Mouse (Mus musculus): ENCODE measurements around the gene Slc38a1.

Gene Slc38a1

DNA sequence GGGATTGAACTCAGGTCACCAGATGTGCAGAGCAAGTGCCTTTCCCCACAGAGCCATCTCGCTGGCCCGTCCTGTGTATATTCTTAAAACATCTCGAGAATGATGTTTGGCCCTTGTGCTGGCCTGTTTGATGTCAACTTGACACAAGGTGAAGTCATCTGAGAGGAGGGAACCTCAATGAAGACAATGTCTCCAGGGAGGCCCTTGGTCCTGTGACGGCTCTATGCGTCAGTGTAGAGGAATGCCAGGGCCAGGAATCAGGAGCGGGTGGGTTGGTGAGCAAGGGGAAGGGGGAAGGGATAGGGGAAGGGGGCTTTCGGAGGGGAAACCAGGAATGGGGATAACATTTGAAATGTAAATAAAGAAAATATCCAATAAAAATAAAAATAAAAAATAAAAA, 25.2 kb downstream of the Slc38a1 start:
- no peak for DNase-seq (ENCODE audit: low spot score in 2 of 2)

DNA sequence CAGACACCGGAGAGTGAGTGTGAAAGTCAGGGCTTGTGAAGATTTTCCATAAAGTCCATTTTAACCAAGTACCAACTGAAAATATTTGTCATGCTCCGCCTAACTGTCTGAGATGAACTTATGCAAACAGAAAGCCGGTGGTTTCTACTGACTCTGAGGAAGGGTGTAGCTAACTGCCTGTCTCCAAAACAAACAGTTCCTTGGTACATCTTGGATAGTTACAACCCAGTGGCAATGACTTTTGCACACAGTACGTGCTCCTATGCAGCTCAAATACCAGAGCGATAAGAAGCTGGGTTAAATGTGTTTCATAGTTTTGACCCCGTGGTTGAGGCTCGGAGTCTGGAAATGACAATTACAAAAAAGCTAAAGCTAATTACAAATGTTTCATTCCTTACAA, 34.0 kb downstream of the Slc38a1 start:
- DNase-seq (ENCODE audit: low spot score in 2 of 2), result no peak

DNA sequence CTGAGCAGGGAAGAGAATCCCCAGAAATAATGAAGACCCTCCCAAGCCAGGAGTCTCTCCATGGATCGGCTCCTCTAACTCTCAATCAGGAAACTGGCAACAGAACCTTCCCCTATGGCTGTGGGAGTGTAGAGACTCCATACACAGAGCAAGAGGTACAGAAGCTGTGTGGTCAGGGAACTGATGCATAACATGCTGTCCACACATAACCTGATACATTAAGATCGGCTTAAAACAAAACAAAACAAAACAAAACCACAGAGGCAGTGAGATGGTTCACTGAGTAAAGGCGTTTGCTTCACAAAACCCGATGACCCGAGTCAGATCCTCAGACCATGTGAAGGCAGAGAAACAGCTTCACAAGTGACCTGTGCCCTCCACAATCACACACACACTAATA, 35.3 kb downstream of the Slc38a1 start:
- no peak for DNase-seq (ENCODE audit: low spot score in 2 of 2)

DNA sequence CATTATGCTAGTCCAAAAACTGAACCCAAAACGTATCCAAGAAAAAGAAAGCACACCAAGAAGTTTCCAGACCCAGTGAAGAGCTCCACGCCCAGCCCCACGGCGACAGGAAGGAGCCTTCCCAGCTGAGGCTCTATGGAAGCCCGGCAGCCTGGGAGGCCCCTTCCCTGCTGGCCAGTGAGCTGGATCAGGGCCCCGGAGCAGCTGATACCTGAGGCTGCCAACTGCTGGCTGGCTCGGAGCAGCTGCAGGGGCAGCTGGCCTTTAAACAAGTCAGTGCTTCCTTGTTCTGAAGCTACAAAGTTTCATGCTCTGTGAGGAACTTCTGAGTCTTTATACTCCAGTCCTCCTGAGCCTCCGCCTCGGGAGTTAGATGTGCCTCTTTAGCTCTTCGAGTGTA, 38.4 kb downstream of the Slc38a1 start:
- peak in 1 of 2 experiments; percentile 28 for DNase-seq (ENCODE audit: low spot score in 2 of 2)

DNA sequence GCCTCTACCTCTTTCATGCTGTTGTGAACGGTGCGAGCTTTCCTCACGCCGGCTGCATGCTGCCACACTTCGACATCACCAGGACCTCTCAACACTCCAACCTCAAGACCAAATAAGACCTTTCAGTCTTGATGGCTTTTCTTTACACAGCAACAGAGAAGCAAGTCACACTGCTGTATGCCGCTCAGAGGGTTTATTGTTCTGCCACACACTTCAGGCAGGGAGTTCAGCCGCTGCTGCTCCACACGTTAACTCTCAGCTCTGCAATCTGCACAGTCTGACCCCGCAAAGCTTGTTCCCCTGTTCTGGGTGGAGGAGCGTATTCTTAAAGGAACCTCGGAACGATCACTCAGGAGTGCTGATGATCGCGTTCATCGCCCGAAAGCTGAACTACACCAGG, 40.7 kb downstream of the Slc38a1 start:
- DNase-seq (ENCODE audit: low spot score in 2 of 2), result no peak

DNA sequence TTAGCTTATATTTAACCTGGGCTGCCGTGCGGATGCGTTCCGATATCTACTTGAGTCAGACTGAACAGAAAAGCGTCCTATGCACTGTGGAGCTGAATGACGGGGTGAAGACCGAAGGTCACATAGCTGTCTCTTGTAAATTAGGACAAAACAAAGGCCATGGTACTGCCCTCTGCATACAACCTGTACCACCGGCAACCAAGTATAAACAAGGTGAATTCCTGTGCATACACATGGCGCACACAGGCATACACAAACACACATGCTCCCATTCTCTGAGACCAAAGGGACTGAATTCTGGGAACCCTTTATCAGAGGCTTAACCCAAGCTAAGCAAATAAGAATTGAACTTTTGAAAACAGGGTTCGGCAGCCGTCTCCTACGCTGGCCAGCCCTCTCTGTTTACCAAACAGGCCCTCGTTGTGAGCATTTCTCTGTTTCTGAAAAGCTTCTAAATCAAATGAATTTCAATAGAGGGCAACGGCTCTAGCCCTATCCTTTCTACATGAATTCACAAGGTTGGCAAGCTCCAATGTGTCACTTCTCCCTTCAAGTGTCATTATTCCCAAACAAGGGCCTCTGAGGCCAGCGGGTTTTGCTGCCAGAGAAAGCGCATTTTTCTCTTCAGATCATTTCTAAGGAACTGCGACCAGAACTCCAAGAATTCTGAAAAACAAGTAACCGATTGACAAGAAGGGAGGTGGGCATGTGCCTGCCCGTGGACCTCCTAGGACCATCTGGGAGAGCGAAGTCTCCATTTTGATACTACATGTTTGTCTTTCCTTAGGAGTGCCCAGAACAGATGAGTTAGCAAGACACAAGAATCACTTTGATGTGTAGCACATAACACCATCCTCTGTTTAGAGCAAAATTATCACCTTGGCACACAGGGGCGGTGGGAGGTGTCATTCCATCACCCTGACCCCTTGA, 42.6 kb downstream of the Slc38a1 start:
- DNase-seq (ENCODE audit: low spot score in 2 of 2), result peak in 1 of 2 experiments; percentile 22

DNA sequence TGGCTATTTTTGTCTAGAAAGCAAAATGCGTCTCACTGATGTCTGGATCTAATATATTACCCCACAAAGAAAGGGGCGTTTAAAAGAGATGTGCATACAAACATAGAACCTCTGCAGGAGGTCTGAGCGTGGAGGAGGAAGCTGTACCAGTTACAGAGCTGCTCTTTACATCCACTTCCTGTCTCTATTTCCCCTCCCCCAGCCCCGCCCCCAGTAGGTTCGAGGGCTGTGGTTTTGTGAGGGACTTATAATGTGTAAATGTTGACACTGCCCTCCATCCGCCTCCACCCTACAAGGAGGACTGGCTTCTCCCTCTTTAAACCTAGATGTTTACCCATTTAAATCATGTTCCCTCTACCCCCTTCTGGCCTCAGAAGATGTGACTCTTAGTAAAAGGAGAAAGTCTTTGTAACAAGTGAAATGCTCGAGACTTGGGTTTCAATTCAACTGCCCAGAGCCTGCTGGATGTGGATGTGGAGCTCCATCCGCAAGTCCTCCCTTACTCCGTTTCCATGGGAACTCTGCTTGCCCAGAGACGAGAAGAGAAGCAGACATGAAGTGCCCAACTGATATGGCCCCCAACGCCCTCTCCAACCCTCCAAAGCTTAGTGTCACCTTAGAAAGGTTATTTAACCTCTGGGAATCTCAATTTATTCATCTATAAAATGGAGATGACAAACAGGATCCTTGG, 43.7 kb downstream of the Slc38a1 start:
- DNase-seq (ENCODE audit: low spot score in 2 of 2), result no peak

DNA sequence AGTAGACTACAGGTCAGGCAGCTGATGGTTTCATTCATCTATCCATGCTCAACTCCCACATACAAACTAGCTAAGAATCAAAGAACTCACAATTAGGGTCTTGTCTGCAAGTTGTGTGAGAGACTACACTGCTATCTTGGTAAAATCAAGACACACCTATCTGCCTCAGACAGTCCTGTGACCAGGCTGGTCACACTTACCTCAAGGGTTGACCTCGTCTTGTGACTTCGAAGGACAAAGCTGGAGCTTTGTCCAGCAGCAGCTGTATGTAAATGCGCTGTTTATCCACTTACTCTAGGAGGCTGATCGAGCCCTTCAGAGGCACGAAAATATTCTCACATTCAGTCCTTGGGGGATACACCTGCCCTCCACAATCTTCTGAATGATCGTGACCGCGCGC, 45.6 kb downstream of the Slc38a1 start:
- no peak for DNase-seq (ENCODE audit: low spot score in 2 of 2)

DNA sequence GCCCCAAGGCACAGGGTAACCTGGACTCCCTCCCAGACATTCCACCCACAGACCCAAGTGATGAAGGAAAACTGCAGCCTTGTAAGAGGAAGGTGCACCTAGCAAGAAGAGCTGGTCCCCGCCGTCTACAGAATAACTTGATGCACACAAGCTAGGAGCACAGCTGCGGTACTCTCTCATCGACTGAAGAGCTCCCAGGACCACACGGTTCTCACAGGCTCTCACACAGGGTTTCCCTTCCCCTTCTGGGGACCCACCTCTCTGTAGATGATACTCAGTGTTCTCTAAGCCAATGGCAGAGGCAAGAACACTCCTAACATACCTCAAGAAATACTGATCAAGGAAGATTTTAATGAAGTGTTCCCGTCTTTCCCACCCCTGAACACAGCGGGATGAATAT, 48.4 kb downstream of the Slc38a1 start:
- no peak for DNase-seq (ENCODE audit: low spot score in 2 of 2)

DNA sequence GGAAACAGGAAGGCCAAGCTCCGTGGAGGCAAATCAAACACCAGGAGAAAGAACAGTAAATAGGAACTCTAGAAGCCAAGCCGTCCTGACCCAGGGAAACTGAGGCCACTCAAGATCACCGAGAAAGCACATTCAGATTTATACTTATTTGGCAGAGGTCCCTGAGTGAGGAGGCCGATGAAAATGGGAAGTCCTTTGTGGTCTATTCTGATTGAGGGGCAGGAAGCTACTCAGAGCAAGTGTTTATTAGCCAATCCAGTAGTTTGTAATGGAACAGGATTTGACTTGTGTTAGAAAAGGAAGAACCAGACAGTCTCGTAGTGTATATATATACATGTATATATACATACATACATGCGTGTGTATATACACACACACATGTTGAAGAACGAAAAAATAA, 48.8 kb downstream of the Slc38a1 start:
- DNase-seq (ENCODE audit: low spot score in 2 of 2), result no peak

DNA sequence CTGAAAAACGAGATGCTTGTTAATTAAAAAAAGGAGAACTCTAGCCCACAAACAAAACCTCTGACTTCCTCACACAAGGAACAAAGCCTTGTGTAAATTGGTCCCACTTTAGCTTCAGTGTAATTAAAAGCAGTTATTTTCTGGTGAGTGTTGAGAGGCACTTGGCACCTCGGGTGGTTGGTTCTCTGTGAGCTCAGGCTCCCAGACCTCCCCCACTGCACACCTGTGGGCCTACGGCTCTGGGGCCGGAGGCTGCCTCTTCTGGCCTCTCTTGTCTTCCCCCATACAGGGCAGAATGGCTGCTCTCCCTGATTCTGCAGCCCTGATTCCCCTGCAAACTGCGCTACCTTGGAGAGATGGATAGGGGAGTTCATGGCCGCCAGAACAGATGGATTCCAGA, 49.3 kb downstream of the Slc38a1 start:
- no peak for DNase-seq (ENCODE audit: low spot score in 2 of 2)

DNA sequence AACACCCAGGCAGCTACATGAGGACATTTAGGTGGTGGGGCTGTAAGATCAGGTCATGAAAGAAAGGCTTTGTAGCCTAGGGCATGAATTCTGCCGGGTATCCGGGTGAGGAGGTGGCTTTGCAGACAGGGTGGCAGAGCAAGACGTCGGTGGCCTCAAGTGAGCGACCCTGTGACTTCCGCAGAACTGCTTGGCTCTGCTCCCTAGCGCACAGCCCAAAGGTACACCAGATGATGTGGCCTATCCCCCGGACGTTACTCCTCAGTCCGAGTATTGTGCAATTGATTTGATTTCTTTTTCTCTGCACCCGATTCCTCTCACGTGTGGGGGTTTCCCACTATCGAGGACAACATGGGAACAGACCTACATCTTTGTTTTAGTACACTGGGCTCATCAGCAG, 49.7 kb downstream of the Slc38a1 start:
- no peak for DNase-seq (ENCODE audit: low spot score in 2 of 2)

DNA sequence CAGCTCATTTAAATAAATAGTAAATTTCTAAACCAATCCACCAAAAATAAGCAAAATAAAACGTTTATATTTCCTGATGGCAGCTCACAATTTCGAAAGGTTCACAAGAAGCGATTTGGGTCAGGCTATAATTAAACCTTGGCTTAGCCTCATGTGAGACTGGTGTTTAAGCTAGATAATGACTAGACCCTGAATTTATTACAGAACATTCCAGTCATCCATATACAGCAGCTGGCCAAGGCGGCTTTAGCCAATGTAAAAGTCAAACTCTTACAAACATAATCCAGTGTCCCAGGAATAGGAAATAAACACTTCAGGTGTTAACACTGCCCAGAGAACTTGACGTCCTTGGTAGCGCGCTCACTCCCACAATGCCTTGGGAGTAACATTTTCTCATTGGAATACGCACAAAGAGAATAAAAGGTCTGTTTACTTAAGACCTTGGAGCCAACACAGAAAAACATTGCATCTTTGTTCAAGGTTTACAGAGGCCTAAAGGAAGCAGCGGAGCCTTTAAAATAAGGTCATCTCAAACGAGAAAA, 50.8 kb downstream of the Slc38a1 start:
- DNase-seq (ENCODE audit: low spot score in 2 of 2), result no peak

DNA sequence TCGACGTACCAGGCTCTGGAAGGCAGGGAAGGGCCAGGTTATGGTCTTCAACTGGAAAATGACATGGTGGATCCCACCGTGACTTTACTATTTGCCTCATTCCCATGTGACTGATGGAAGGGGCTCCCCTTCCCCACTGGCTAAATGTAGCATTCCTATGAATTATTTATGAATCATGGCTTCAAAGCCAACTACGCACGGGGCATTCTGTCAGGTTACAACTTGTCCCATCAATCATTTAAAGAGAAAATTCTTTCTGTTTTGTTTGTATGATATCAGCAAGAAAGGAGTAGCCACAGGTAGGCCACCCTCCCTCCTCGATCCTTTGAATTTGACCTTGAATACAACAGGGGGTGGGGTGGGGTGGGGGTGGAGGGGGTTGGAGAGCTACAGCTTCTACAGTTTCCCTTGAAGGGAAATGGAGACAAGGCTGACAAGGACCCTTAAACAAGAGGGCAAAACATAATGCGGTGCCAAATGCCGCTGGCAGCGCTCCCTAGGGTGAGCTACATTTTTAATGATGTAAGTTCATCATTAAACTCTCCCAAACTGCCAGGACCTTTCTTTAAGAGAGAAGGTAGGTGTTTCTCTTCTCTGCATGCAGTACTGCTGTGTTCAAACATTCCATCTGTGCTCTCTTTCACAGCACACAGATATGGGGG, 53.6 kb downstream of the Slc38a1 start:
- DNase-seq (ENCODE audit: low spot score in 2 of 2), result no peak

DNA sequence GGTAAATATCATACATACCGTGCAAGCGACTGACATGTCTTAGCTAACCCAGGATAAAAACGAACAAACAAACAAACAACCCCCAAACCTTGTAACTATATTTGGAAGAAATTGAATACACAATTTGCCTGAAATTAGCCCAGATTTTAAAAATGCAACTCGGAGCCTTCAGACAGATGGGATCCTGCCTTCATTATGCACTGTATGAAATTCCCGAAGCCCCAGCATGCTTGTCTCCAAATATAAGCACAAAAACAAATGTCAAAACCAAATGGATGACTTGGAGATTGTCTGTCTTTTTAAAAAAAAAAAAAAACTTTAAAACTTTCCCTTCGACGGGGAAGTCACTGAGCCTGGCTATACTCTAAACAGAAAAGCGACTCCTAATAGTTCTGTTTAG, 54.7 kb downstream of the Slc38a1 start:
- no peak for DNase-seq (ENCODE audit: low spot score in 2 of 2)

DNA sequence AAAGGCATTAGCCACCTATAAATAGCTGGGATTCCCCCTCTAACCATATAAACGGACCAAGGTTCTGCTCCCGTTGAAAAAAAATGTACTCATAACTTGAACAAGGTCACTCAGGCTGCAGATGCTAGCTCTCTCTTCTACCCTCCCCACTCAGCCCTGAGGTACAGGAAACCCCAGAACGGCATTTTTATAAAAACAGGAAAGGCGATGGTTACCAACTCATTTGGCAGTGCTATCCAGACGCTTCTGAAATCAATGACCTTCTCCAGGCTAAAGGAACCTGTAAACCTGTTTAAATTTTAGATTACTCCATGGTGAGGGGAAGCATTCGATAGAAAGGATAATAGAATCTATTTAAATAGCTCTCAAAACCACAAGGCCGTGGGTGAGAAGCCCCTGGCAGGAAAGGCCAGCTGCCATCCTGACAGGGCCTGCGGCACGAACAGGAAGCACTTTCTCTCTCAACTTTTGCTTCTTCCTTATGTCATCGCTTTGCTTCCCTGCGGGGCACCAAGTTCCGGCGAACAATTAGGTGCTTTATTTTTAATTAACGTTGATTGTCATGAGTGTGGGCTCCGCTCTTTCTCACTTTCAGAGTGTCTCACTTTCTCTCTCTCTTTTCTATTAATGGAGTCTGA, 59.2 kb downstream of the Slc38a1 start:
- no peak for DNase-seq (ENCODE audit: low spot score in 2 of 2)

DNA sequence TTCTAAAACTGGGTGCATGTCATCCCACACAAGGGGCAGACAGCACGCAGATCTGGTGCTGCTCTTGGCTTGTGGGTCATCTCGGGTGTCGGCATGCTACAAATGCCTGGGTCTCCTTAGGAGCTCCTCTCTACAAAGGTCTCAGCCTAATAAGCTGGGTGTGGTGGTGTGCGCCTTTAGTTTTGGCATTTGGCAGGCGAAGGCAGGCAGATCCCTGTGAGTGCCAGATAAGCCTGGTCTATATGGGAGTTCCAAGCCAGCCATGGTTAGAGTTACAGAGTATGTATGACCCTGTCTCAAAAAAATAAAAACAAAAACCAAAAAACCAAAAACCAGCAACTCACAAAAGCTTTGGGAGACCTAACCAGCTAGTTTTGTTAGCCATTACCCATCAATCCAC, 65.7 kb downstream of the Slc38a1 start:
- DNase-seq (ENCODE audit: low spot score in 2 of 2), result no peak

DNA sequence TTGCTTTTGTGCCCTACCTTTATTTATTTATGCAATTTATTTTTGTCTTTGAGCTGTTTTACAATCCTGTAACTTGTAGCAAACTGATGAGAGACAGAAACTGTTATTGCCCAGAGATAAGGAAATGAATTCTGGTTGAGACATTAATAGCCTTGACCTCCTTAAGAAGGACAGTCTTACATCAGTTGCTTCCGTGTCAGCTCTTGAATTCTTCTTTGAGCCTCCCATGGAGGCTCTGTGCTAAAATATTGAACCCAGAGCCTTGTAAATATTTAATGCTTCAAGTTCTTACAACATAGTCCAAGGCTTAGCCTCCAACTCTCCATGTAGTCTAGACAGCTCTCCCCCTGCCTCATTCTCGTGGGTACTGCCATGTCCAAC, 73.7 kb downstream of the Slc38a1 start:
- DNase-seq (ENCODE audit: low spot score in 2 of 2), result no peak

DNA sequence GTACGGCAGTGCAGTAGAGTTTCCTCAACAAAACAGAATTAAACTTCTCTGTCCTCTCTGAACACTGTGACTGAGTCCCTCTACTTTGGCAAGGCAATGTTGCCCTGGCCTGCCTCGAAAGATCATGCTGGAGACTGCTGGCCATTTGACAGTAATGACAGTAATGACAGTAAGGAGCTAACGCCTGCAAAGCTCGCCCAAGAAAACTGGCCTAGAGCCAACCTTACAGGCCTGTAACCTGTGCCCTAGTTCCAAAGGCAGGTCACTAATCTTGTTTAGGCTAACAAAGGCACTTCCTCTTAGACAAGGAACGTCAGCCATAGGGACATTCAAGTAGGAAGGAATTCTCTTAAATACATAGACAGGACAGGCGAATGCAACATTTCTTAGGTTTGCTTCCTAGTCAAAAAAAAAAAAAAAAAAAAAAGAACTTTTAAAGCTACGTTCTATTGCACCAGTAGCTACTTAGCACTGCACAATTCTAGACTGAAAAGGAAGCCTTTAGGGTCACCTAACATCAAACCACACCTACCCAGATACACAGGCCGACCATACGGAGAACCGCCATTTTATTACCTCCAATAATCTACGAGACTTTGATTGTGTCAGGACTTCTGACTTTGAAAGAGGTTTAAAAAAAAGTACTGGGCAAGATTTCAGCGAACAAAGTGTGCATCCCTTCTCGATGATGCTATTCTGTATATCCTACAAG, 74.3 kb downstream of the Slc38a1 start:
- DNase-seq (ENCODE audit: low spot score in 2 of 2), result no peak

DNA sequence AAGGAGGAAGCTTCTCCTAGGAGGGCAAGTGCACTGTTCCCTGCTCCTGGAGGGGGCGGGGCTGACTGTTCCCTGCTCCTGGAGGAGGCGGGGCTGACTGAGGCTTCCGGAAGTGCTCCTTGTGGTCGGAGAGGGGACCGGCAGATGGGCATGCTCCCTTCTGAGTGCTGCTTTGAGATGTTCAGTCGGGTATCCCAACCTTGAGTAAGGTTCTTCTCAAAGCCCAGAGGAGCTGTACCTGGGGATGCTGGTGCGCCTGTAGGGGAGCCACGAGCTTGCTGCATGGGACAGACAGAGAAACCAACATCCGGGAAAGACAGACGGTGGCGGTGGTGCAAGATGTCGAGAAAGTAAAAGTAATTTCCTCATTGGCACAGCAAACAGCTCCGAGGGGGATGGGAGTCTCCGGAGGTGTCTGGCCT, 75.9 kb downstream of the Slc38a1 start:
- DNase-seq (ENCODE audit: low spot score in 2 of 2), result peak in 1 of 2 experiments; percentile 22

DNA sequence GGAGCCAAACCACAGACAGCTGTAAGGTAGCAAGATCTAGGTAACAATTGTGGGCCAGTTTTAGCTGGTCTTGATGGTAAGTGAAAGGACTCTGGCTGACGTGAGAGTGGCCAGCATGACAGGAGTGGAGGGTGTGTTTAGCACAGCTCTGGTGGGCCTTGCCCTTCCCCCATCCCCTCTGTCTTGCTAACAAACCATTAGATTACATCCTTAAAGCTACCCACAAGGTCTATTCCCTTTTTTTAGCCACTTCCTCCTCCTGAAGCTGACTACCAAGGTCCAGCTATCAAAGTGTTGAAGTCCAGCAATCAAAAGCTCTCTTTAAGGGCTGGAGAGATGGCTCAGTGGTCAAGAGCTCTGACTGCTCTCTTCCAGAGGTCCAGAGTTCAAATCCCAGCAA, 78.9 kb downstream of the Slc38a1 start:
- DNase-seq (ENCODE audit: low spot score in 2 of 2), result no peak
